Mouse (Mus musculus) olfactory bulb, adult 2 months (tissue): ENCODE results near the gene Rnf150.

Experiments used
- CTCF ChIP-seq: fragments of 200-500 bp; IDR thresholded peaks from 2 replicates; pipeline ENCODE4 v1.5.1; 2012; ENCODE audit warnings: low read depth, mild to moderate bottlenecking, low read length, moderate library complexity; ENCODE audit not compliant: insufficient read depth
- POLR2A ChIP-seq: fragments of 200-500 bp; IDR thresholded peaks from 2 replicates; pipeline ENCODE4 v1.6.1; 2012; ENCODE audit warnings: mild to moderate bottlenecking, low read depth, low read length, moderate library complexity; ENCODE audit not compliant: insufficient read depth

- TF ChIP-seq CTCF (no peak), POLR2A (no peak)
Observed at GRCm38 (mm10) chr8:82981244-82981855, 118.2 kb downstream of the Rnf150 start.
